Mouse (Mus musculus) embryonic facial prominence, embryonic 14.5 days (tissue): ENCODE data around the gene Crbn. TPM values are rescaled to one million over a fixed set of nuclear protein-coding genes. Genes with fewer than 3 reads are reported as not detected.

Experiments
- ATAC-seq: fragments of 200-750 bp; cut with Nextera tagmentation; 2 replicates; pipeline ENCODE4 v1.8.0; 2017; ENCODE audit warnings: low read depth, moderate number of reproducible peaks, moderate TSS enrichment
- DNase-seq: peaks from one replicate; pipeline ENCODE4 v3.0.0-alpha.2; 2015; ENCODE audit warnings: low spot score
- H3K27ac ChIP-seq: fragments of 300-500 bp; sonication (generic); replicated peaks from 2 replicates; pipeline ENCODE4 v1.5.1; 2014; ENCODE audit warnings: low read depth, mild to moderate bottlenecking, low read length, moderate library complexity
- H3K27me3 ChIP-seq: fragments of 300-500 bp; sonication (generic); replicated peaks from 2 replicates; pipeline ENCODE4 v1.6.1; 2014; ENCODE audit warnings: low read length; ENCODE audit not compliant: control insufficient read depth, insufficient read depth
- H3K36me3 ChIP-seq: fragments of 300-500 bp; sonication (generic); 2 replicates; pipeline ENCODE4 v1.6.1; 2014; ENCODE audit warnings: low read length, mixed read lengths; ENCODE audit not compliant: control insufficient read depth, insufficient read depth
- H3K4me1 ChIP-seq: fragments of 300-500 bp; sonication (generic); 2 replicates; pipeline ENCODE4 v1.6.1; 2014; ENCODE audit warnings: antibody characterized with exemption, low read length; ENCODE audit not compliant: control insufficient read depth, insufficient read depth
- H3K4me2 ChIP-seq: fragments of 300-500 bp; sonication (generic); 2 replicates; pipeline ENCODE4 v1.6.1; 2014; ENCODE audit warnings: low read depth, mild to moderate bottlenecking, low read length, moderate library complexity, mixed read lengths
- H3K4me3 ChIP-seq: fragments of 300-500 bp; sonication (generic); 2 replicates; pipeline ENCODE4 v1.5.1; 2014; ENCODE audit warnings: low read depth, mild to moderate bottlenecking, low read length
- H3K9ac ChIP-seq: fragments of 300-500 bp; sonication (generic); 2 replicates; pipeline ENCODE4 v1.6.1; 2014; ENCODE audit warnings: low read depth, mild to moderate bottlenecking, low read length, moderate library complexity, mixed read lengths
- H3K9me3 ChIP-seq: fragments of 300-500 bp; sonication (generic); 2 replicates; pipeline ENCODE4 v1.6.1; 2016; ENCODE audit warnings: low read length; ENCODE audit not compliant: control insufficient read depth
- WGBS: fragments of 180-500 bp; shearing (Covaris S2); extraction: QIAGEN DNeasy Blood & Tissue Kit; methylation state at CpG from one replicate; pipeline ENCODE4 v1.1.7; 2014; 5-methylcytosine and 5-hydroxymethylcytosine counted together
- polyA plus RNA-seq: library from polyadenylated mRNA; unstranded; fragments of >200 nt; fragmentation: Nextera tagmentation; extraction: Ambion mirVana; gene quantifications from 2 replicates; pipeline ENCODE4 v1.2.1, GENCODE M21; 2014

The Crbn gene
- polyA plus RNA-seq, 1 experiment from 2014 or later, result 42.0 TPM

- Histone ChIP-seq H3K9ac (no peak overlapping the region), H3K27me3 (no peaks in the 10 kb centered on the region), H3K27ac (no peak overlapping the region), H3K9me3 (no peaks in the 10 kb centered on the region), H3K4me3 (no peak overlapping the region), H3K36me3 (no peaks in the 10 kb centered on the region), H3K4me1 (no peaks in the 10 kb centered on the region), H3K4me2 (no peak overlapping the region)
- no peak for ATAC-seq
- DNase-seq, result no peak
- WGBS, result 74% methylated on average over 7 of the region's 7 CpGs
Observed at GRCm38 (mm10) chr6:106750291-106750690, 49.6 kb downstream of the Crbn start.

DNA sequence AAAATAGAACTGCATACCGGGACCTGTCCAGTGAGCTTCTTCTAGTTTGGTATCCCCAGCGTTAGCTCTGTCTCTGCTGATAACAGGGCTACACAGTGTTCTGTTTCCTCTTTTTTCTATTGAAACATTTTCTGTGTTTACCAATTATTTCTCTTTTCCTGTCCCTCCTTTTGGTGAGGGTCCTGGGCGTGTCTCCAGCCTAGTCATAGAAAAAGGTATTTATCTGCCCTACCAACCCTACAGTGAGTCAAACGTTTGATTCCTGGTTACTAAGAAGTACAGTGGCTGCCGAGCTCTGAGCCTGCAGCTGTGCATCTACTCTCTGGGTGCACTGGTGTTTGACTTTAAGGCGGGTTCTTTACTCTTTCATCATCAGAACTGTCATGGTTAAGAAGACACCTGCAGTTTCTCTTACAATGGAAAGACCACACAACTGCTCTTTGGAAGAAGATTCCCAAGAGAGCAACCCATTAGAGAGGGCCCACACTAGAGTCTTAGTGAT is 50.9 kb downstream of the Crbn start, which contains the start of gene Il5ra:
Il5ra (minus strand) TSS at position 151 of the 502 bp plus-strand sequence.
- 68% methylated on average over 6 of the region's 6 CpGs for WGBS
- Histone ChIP-seq H3K4me2 (no peak within 1 kb of the TSS), H3K4me3 (no peak within 1 kb of the TSS), H3K9ac (no peak within 1 kb of the TSS), H3K27ac (no peak within 1 kb of the TSS), H3K4me1 (no peaks in the 10 kb centered on the region), H3K36me3 (no peaks in the 10 kb centered on the region), H3K9me3 (no peaks in the 10 kb centered on the region), H3K27me3 (no peaks in the 10 kb centered on the region)
- DNase-seq (no peak), ATAC-seq (no peak)

DNA sequence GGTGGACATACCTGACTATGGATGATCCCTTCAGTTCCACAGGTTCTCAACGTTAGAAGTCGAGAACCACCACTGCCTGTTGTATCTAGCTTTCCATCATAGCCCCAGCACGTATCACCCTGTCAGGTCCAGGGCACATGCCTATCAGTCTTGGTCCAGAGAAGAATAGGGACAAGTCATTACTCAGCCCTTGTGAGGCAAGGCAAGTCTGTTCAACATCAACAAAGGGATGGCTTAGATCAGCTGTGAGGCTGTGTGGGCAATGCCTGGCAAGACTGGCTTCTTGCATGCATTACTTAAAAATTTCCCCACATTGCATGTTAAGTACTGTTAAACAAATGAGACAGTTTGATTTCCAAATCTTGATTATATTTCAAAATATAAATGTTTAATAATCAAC is 52.1 kb downstream of the Crbn start:
- Histone ChIP-seq H3K9ac (no peak overlapping the region), H3K9me3 (no peaks in the 10 kb centered on the region), H3K27ac (no peak overlapping the region), H3K27me3 (no peaks in the 10 kb centered on the region), H3K36me3 (no peaks in the 10 kb centered on the region), H3K4me3 (no peak overlapping the region), H3K4me1 (no peaks in the 10 kb centered on the region), H3K4me2 (no peak overlapping the region)
- WGBS, result 80% methylated on average over 3 of the region's 3 CpGs
- DNase-seq (no peak), ATAC-seq (no peak)

- Histone ChIP-seq H3K9me3 (no peaks in the 10 kb centered on the region), H3K4me3 (no peak overlapping the region), H3K4me2 (no peak overlapping the region), H3K27me3 (no peaks in the 10 kb centered on the region), H3K36me3 (no peaks in the 10 kb centered on the region), H3K27ac (no peak overlapping the region), H3K4me1 (no peaks in the 10 kb centered on the region), H3K9ac (no peak overlapping the region)
- DNase-seq, result no peak
- 92% methylated on average over 5 of the region's 5 CpGs for WGBS
- ATAC-seq, result no peak
Observed at GRCm38 (mm10) chr6:106747251-106747650, 52.6 kb downstream of the Crbn start.

DNA sequence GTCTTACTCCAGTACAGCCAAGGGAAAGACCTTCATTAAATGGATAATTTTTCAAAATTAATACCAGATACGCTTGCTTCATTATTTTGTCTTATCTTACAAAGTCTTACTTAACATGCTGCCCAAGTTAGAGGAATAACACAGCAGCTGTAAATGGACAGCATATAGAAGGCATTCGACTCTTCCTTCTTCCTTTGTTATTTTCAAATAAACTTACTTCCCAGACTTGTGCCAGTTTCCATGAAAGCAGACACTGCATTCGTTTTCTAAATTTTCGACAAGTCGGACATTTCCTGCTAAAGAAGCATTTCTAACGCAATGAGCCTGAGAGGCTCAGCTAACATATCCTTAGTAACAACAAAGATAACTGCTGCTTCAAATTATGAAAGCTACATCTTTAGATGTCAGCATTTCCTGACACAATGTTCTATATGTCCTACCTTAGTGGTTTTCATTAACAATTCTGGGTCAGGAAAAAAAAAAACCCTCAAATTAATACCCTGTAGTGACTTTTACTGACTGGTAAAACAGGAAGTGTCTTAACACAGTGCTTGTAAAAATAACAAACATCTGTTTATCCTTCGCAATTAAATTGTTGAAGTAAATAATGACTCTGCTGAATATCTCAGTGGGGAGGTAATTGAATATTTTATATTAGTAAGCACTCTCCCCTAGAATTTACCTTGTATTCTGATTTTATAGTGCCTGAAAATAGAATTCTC is 54.0 kb downstream of the Crbn start:
- no peaks in the 10 kb centered on the region for H3K9me3 ChIP-seq
- no peak overlapping the region for H3K4me3 ChIP-seq
- DNase-seq (no peak), ATAC-seq (no peak)
- no peaks in the 10 kb centered on the region for H3K36me3 ChIP-seq
- H3K27ac ChIP-seq, result no peak overlapping the region
- H3K4me1 ChIP-seq, result no peaks in the 10 kb centered on the region
- H3K27me3 ChIP-seq, result no peaks in the 10 kb centered on the region
- no peak overlapping the region for H3K4me2 ChIP-seq
- 63% methylated on average over 7 of the region's 7 CpGs for WGBS
- H3K9ac ChIP-seq, result no peak overlapping the region

DNA sequence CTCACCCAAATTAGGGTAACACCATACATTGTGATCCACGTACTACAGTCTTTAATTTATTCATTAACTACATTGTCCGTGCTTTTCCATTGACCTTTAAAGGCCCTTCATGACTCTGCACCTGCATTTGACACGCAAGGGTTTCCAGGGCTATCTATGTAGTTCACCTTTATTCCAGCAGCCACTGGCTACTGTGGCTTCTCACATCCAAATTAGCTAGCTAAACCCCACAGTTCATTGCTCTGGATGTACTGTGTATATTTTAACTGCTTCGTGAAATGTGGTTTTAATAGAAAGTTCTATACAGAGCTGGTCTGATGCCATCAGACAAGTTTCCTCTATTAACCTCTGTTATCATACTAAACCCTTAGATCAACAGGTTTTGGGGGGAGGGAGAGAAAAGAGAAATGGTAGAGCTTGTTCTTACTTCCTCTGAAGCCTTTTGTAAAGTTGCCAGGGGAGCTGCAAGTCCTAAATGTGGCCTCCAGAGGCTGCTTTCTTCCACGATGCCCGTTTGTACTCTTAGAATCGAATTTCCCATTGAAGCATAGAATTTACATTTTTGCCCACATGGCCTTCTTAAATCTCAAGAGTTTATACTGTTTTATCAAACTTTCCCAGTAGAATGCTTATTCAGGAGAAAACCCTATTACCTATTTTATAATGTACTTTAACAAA is 56.2 kb downstream of the Crbn start:
- no peak overlapping the region for H3K9ac ChIP-seq
- H3K27me3 ChIP-seq, result no peaks in the 10 kb centered on the region
- ATAC-seq (no peak), DNase-seq (no peak)
- no peak overlapping the region for H3K4me3 ChIP-seq
- no peaks in the 10 kb centered on the region for H3K36me3 ChIP-seq
- H3K4me2 ChIP-seq, result no peak overlapping the region
- H3K9me3 ChIP-seq, result no peaks in the 10 kb centered on the region
- no peak overlapping the region for H3K27ac ChIP-seq
- WGBS, result 65% methylated on average over 7 of the region's 7 CpGs
- no peaks in the 10 kb centered on the region for H3K4me1 ChIP-seq

DNA sequence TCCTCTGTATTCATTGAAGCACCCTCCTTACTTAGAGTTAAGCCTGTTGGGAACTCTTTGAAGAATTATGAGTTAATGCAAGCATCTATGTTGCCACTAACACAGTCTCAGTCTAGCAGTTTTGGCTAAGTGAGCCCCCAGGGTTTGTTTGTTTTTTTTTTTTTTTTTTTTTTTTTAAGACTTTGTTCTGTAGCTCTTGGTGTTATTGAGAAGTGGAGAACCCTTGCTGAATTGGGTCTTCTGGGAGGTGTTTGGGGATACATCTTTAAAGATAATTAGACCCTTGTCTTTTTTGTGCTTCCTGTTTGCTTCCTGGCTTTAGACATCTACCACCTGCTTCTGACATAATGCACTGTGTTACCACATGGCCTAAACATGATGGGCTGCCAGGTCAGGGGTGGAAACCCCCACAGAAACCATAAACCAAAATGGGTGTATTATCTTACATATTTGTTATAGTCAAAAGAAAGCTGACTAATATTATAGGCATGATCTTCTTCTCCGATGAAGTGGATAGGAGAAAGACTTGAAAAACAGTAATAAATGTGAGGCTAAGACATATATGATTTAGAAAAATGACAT is 59.5 kb downstream of the Crbn start:
- 90% methylated on average over 1 of the region's 1 CpGs for WGBS
- ATAC-seq, result no peak

DNA sequence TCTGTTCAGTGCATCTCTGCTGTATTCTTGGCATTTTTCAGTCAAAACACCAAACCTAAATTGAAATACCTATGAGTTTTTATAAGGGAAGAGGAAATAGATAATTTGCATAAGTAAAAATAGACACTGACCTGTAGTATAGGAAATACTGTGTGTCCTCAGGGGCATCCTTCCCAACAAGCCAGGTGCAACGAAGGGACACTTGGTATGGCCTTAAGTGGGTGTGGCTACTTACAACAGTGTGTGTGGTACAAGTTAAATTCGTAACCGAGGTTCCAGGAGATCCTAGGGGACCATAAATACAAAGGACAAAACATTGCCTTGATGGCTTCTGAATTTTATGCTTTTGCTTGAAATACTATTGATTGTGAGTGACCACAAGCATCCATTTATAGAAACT is 61.6 kb downstream of the Crbn start:
- H3K36me3 ChIP-seq, result no peaks in the 10 kb centered on the region
- H3K4me1 ChIP-seq, result no peaks in the 10 kb centered on the region
- 77% methylated on average over 3 of the region's 3 CpGs for WGBS
- no peak overlapping the region for H3K4me2 ChIP-seq
- no peak overlapping the region for H3K4me3 ChIP-seq
- DNase-seq (no peak), ATAC-seq (no peak)
- no peaks in the 10 kb centered on the region for H3K27me3 ChIP-seq
- H3K9ac ChIP-seq, result no peak overlapping the region
- H3K27ac ChIP-seq, result no peak overlapping the region
- H3K9me3 ChIP-seq, result no peaks in the 10 kb centered on the region

More for the DNA sequence above, 59.5 kb downstream of the Crbn start:
- Histone ChIP-seq H3K4me3 (no peak overlapping the region), H3K27me3 (no peaks in the 10 kb centered on the region), H3K9me3 (no peaks in the 10 kb centered on the region), H3K4me1 (no peaks in the 10 kb centered on the region), H3K36me3 (no peaks in the 10 kb centered on the region), H3K9ac (no peak overlapping the region), H3K4me2 (no peak overlapping the region), H3K27ac (no peak overlapping the region)
- no peak for DNase-seq
